Mouse (Mus musculus): ENCODE data around the gene Vstm4. TPM values are rescaled to one million over a fixed set of nuclear protein-coding genes. Genes with fewer than 3 reads are reported as not detected.

The Vstm4 gene
- polyA plus RNA-seq, 1 experiment = not detected

- TF ChIP-seq GATA1 (IDR thresholded peaks at IDR 0.05; ENCODE audit: low read length) = no peak
Measured at GRCm38 (mm10) chr14:32960481-32960880, 103.9 kb downstream of the Vstm4 start.

- no peak for TF ChIP-seq GATA1 (IDR thresholded peaks at IDR 0.05; ENCODE audit: low read length)
Measured at GRCm38 (mm10) chr14:32964742-32965141, 108.2 kb downstream of the Vstm4 start.

- no peak for TF ChIP-seq GATA1 (IDR thresholded peaks at IDR 0.05; ENCODE audit: low read length)
Measured at GRCm38 (mm10) chr14:32970700-32971099, 114.1 kb downstream of the Vstm4 start.

- TF ChIP-seq GATA1 (IDR thresholded peaks at IDR 0.05; ENCODE audit: low read length) = no peak
Measured at GRCm38 (mm10) chr14:32984176-32984738, 127.7 kb downstream of the Vstm4 start.

- TF ChIP-seq GATA1 (IDR thresholded peaks at IDR 0.05; ENCODE audit: low read length) = no peak
Measured at GRCm38 (mm10) chr14:32986659-32987058, 130.1 kb downstream of the Vstm4 start.

Other genes with a start within 250 kb of the Vstm4 start
- gene 3425401B19Rik, start 171.5 kb upstream of the Vstm4 start, polyA plus RNA-seq (2012) = not detected in 2 replicates
- gene Tmem273, start 70.8 kb upstream of the Vstm4 start, polyA plus RNA-seq (2012) = not detected in 2 replicates
- not detected in 2 replicates for gene Fam170b, start 22.8 kb upstream of the Vstm4 start, polyA plus RNA-seq (2012)
- not detected in 2 replicates for gene Lrrc18, start 134.6 kb downstream of the Vstm4 start, polyA plus RNA-seq (2012)

All from G1E-ER4 (cell line).